Mouse (Mus musculus): ENCODE measurements at regions not wholly inside any gene's neighbourhood (a gene's known extent, or its start where the extent isn't known, plus 50 kb on each side); places are given as distances from the start of the nearest gene placed in this dataset.

GRCm38 (mm10) chr11:64746146-64746545 is 232.7 kb upstream of the Elac2 start:
- no peak overlapping the region for H3K4me3 ChIP-seq (ENCODE audit: insufficient read depth, low read depth, low read length)
- no peaks in the 10 kb centered on the region for H3K36me3 ChIP-seq (ENCODE audit: control insufficient read depth, insufficient read depth, low read length)
- H3K79me2 ChIP-seq (ENCODE audit: control insufficient read depth, insufficient read depth, low read length), result no peaks in the 10 kb centered on the region
- H3K27ac ChIP-seq (replicated peaks; ENCODE audit: insufficient read depth, low read depth, low read length), result no peak overlapping the region
- DNase-seq (ENCODE audit: extremely low read depth, low read depth, low spot score), result no peak
- no peaks in the 10 kb centered on the region for H3K27me3 ChIP-seq (ENCODE audit: control insufficient read depth, insufficient read depth, low read length)
- no peak for TF ChIP-seq POLR2A (IDR thresholded peaks at IDR 0.05; ENCODE audit: extremely low read depth, insufficient read depth, low read length)
- TF ChIP-seq CTCF (IDR thresholded peaks at IDR 0.05; ENCODE audit: low read depth, low read length), result no peak
- 87% methylated on average over 6 of the region's 6 CpGs for WGBS
- no peaks in the 10 kb centered on the region for H3K4me1 ChIP-seq (ENCODE audit: control insufficient read depth, insufficient read depth, low read length)
- H3K9ac ChIP-seq (ENCODE audit: low read depth, low read length), result no peak overlapping the region

DNA sequence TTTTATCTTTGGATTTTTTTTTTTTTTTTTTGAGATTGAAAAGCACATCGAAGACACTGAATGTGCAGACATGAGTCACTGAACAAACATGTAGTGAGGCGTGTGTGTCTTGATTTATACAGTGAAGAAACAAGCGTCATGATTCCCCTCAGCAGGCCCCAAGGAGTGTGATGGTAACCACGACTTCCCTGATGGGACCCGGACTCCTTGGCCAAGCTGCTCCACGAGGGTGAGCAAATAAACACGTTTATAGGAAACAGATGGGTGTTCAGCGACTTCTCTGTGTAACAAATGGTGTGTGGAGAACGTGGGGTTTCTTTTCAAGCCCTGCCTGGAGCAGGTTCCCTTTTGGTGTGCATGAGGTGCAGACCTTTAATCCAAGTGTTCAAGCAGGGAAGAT is 228.9 kb upstream of the Elac2 start:
- WGBS, result 60% methylated on average over 9 of the region's 9 CpGs
- DNase-seq (ENCODE audit: extremely low read depth, low read depth, low spot score), result no peak

GRCm38 (mm10) chr11:64752299-64752698 is 226.5 kb upstream of the Elac2 start:
- Histone ChIP-seq H3K4me1 (ENCODE audit: control insufficient read depth, insufficient read depth, low read length) (no peaks in the 10 kb centered on the region), H3K36me3 (ENCODE audit: control insufficient read depth, insufficient read depth, low read length) (no peaks in the 10 kb centered on the region), H3K9ac (ENCODE audit: low read depth, low read length) (no peak overlapping the region), H3K4me3 (ENCODE audit: insufficient read depth, low read depth, low read length) (no peak overlapping the region), H3K79me2 (ENCODE audit: control insufficient read depth, insufficient read depth, low read length) (no peaks in the 10 kb centered on the region), H3K27ac (replicated peaks; ENCODE audit: insufficient read depth, low read depth, low read length) (no peak overlapping the region), H3K27me3 (ENCODE audit: control insufficient read depth, insufficient read depth, low read length) (no peaks in the 10 kb centered on the region)
- peak; percentile 7 for DNase-seq (ENCODE audit: extremely low read depth, low read depth, low spot score)
- WGBS, result 61% methylated on average over 3 of the region's 3 CpGs
- TF ChIP-seq POLR2A (IDR thresholded peaks at IDR 0.05; ENCODE audit: extremely low read depth, insufficient read depth, low read length), result no peak
- peak; percentile 9; the same call in 1 of the 2 replicates for TF ChIP-seq CTCF (IDR thresholded peaks at IDR 0.05; ENCODE audit: low read depth, low read length)

More for the DNA sequence above, 228.9 kb upstream of the Elac2 start:
- no peaks in the 10 kb centered on the region for H3K36me3 ChIP-seq (ENCODE audit: control insufficient read depth, insufficient read depth, low read length)
- H3K27ac ChIP-seq (replicated peaks; ENCODE audit: insufficient read depth, low read depth, low read length), result no peak overlapping the region
- H3K9ac ChIP-seq (ENCODE audit: low read depth, low read length), result no peak overlapping the region
- H3K79me2 ChIP-seq (ENCODE audit: control insufficient read depth, insufficient read depth, low read length), result no peaks in the 10 kb centered on the region
- H3K4me3 ChIP-seq (ENCODE audit: insufficient read depth, low read depth, low read length), result no peak overlapping the region
- no peaks in the 10 kb centered on the region for H3K4me1 ChIP-seq (ENCODE audit: control insufficient read depth, insufficient read depth, low read length)
- no peak for TF ChIP-seq CTCF (IDR thresholded peaks at IDR 0.05; ENCODE audit: low read depth, low read length)
- no peak for TF ChIP-seq POLR2A (IDR thresholded peaks at IDR 0.05; ENCODE audit: extremely low read depth, insufficient read depth, low read length)
- no peaks in the 10 kb centered on the region for H3K27me3 ChIP-seq (ENCODE audit: control insufficient read depth, insufficient read depth, low read length)

DNA sequence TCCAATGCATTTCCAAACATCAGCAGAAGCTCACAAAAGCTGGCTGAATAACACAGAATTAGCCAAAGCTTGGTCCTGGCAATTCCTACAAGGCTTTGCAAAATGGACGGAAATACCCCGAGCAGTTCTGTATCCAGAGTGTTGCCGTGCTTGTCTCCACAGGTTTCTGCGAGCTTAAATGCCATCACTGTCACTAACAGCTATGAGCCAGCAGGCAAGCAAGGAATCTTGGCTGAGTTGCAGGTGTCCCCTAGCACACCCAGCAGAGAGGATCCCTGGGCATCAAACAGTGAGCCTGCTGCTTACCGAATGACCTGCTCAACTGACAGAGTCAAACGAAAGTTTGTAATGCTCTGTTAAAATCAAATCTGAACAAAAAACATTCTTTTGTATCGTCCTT is 226.0 kb upstream of the Elac2 start:
- no peak overlapping the region for H3K27ac ChIP-seq (replicated peaks; ENCODE audit: insufficient read depth, low read depth, low read length)
- WGBS, result 79% methylated on average over 7 of the region's 7 CpGs

GRCm38 (mm10) chr11:64754076-64754475 is 224.8 kb upstream of the Elac2 start:
- Histone ChIP-seq H3K9ac (ENCODE audit: low read depth, low read length) (no peak overlapping the region), H3K27me3 (ENCODE audit: control insufficient read depth, insufficient read depth, low read length) (no peaks in the 10 kb centered on the region), H3K4me1 (ENCODE audit: control insufficient read depth, insufficient read depth, low read length) (no peaks in the 10 kb centered on the region), H3K27ac (replicated peaks; ENCODE audit: insufficient read depth, low read depth, low read length) (no peak overlapping the region), H3K79me2 (ENCODE audit: control insufficient read depth, insufficient read depth, low read length) (no peaks in the 10 kb centered on the region), H3K4me3 (ENCODE audit: insufficient read depth, low read depth, low read length) (no peak overlapping the region), H3K36me3 (ENCODE audit: control insufficient read depth, insufficient read depth, low read length) (no peaks in the 10 kb centered on the region)
- 74% methylated on average over 5 of the region's 5 CpGs for WGBS
- TF ChIP-seq POLR2A (IDR thresholded peaks at IDR 0.05; ENCODE audit: extremely low read depth, insufficient read depth, low read length) (no peak), CTCF (IDR thresholded peaks at IDR 0.05; ENCODE audit: low read depth, low read length) (no peak)
- no peak for DNase-seq (ENCODE audit: extremely low read depth, low read depth, low spot score)

More for the DNA sequence above, 226.0 kb upstream of the Elac2 start:
- Histone ChIP-seq H3K36me3 (ENCODE audit: control insufficient read depth, insufficient read depth, low read length) (no peaks in the 10 kb centered on the region), H3K4me3 (ENCODE audit: insufficient read depth, low read depth, low read length) (no peak overlapping the region), H3K79me2 (ENCODE audit: control insufficient read depth, insufficient read depth, low read length) (no peaks in the 10 kb centered on the region), H3K4me1 (ENCODE audit: control insufficient read depth, insufficient read depth, low read length) (no peaks in the 10 kb centered on the region), H3K9ac (ENCODE audit: low read depth, low read length) (no peak overlapping the region), H3K27me3 (ENCODE audit: control insufficient read depth, insufficient read depth, low read length) (no peaks in the 10 kb centered on the region)
- TF ChIP-seq POLR2A (IDR thresholded peaks at IDR 0.05; ENCODE audit: extremely low read depth, insufficient read depth, low read length) (no peak), CTCF (IDR thresholded peaks at IDR 0.05; ENCODE audit: low read depth, low read length) (no peak)
- no peak for DNase-seq (ENCODE audit: extremely low read depth, low read depth, low spot score)

- H3K79me2 ChIP-seq (ENCODE audit: control insufficient read depth, insufficient read depth, low read length), result no peaks in the 10 kb centered on the region
- DNase-seq (ENCODE audit: extremely low read depth, low read depth, low spot score), result peak; percentile 13
- H3K4me1 ChIP-seq (ENCODE audit: control insufficient read depth, insufficient read depth, low read length), result no peaks in the 10 kb centered on the region
- H3K36me3 ChIP-seq (ENCODE audit: control insufficient read depth, insufficient read depth, low read length), result no peaks in the 10 kb centered on the region
- TF ChIP-seq CTCF (IDR thresholded peaks at IDR 0.05; ENCODE audit: low read depth, low read length), result peak; percentile 49
- no peak for TF ChIP-seq POLR2A (IDR thresholded peaks at IDR 0.05; ENCODE audit: extremely low read depth, insufficient read depth, low read length)
- H3K27ac ChIP-seq (replicated peaks; ENCODE audit: insufficient read depth, low read depth, low read length), result no peak overlapping the region
- no peaks in the 10 kb centered on the region for H3K27me3 ChIP-seq (ENCODE audit: control insufficient read depth, insufficient read depth, low read length)
- no peak overlapping the region for H3K4me3 ChIP-seq (ENCODE audit: insufficient read depth, low read depth, low read length)
- H3K9ac ChIP-seq (ENCODE audit: low read depth, low read length), result no peak overlapping the region
- WGBS, result 94% methylated on average over 1 of the region's 1 CpGs
Measured at GRCm38 (mm10) chr11:64755563-64755962, 223.3 kb upstream of the Elac2 start.
